Mouse (Mus musculus): ENCODE measurements around the gene Ccnt2.
"Not testable (repeated sequence)": the region's sequence is repeated elsewhere in the genome, so short reads cannot be mapped to it uniquely, and the experiment has no call there.

The Ccnt2 gene

GRCm38 (mm10) chr1:127773803-127774500 lies at the start of gene Ccnt2:
Gene Ccnt2, plus strand, starts transcription at chr1:127774164.
- DNase-seq (ENCODE audit: low spot score in 2 of 2) = peak; percentile 99 to 100

- DNase-seq (ENCODE audit: low spot score in 2 of 2) = no peak
Measured at GRCm38 (mm10) chr1:127729096-127729495, 44.9 kb upstream of the Ccnt2 start, which contains the start of gene Acmsd. Gene Acmsd, plus strand, starts transcription at chr1:127729413.

GRCm38 (mm10) chr1:127731086-127731485 lies 42.9 kb upstream of the Ccnt2 start:
- no peak for DNase-seq (ENCODE audit: low spot score in 2 of 2)

GRCm38 (mm10) chr1:127732435-127732834 lies 41.5 kb upstream of the Ccnt2 start:
- DNase-seq (ENCODE audit: low spot score in 2 of 2) = no peak

GRCm38 (mm10) chr1:127732841-127733240 lies 41.1 kb upstream of the Ccnt2 start:
- DNase-seq (ENCODE audit: low spot score in 2 of 2) = no peak

- DNase-seq (ENCODE audit: low spot score in 2 of 2) = no peak
Measured at GRCm38 (mm10) chr1:127735356-127735755, 38.6 kb upstream of the Ccnt2 start.

- DNase-seq (ENCODE audit: low spot score in 2 of 2) = no peak
Measured at GRCm38 (mm10) chr1:127750401-127751102, 23.4 kb upstream of the Ccnt2 start.

GRCm38 (mm10) chr1:127755806-127756205 lies 18.2 kb upstream of the Ccnt2 start:
- DNase-seq (ENCODE audit: low spot score in 2 of 2) = no peak

GRCm38 (mm10) chr1:127756331-127757163 lies 17.4 kb upstream of the Ccnt2 start:
- DNase-seq (ENCODE audit: low spot score in 2 of 2) = no peak

GRCm38 (mm10) chr1:127757164-127757545 lies 16.8 kb upstream of the Ccnt2 start:
- not testable (repeated sequence) for DNase-seq (ENCODE audit: low spot score in 2 of 2)

GRCm38 (mm10) chr1:127765468-127765867 lies 8.5 kb upstream of the Ccnt2 start:
- no peak for DNase-seq (ENCODE audit: low spot score in 2 of 2)

GRCm38 (mm10) chr1:127766741-127767140 lies 7.2 kb upstream of the Ccnt2 start:
- no peak for DNase-seq (ENCODE audit: low spot score in 2 of 2)

- peak in 1 of 2 experiments; percentile 32 for DNase-seq (ENCODE audit: low spot score in 2 of 2)
Measured at GRCm38 (mm10) chr1:127773198-127773802, 664 bp upstream of the Ccnt2 start.

GRCm38 (mm10) chr1:127774501-127774880 lies 527 bp downstream of the Ccnt2 start:
- DNase-seq (ENCODE audit: low spot score in 2 of 2) = no peak

GRCm38 (mm10) chr1:127775206-127775720 lies 1.3 kb downstream of the Ccnt2 start:
- no peak for DNase-seq (ENCODE audit: low spot score in 2 of 2)

- DNase-seq (ENCODE audit: low spot score in 2 of 2) = no peak
Measured at GRCm38 (mm10) chr1:127776246-127776645, 2.3 kb downstream of the Ccnt2 start.

GRCm38 (mm10) chr1:127778611-127779010 lies 4.6 kb downstream of the Ccnt2 start:
- no peak for DNase-seq (ENCODE audit: low spot score in 2 of 2)

- no peak for DNase-seq (ENCODE audit: low spot score in 2 of 2)
Measured at GRCm38 (mm10) chr1:127780142-127780541, 6.2 kb downstream of the Ccnt2 start.

- DNase-seq (ENCODE audit: low spot score in 2 of 2) = no peak
Measured at GRCm38 (mm10) chr1:127780849-127781248, 6.9 kb downstream of the Ccnt2 start.

GRCm38 (mm10) chr1:127783862-127784261 lies 9.9 kb downstream of the Ccnt2 start:
- no peak for DNase-seq (ENCODE audit: low spot score in 2 of 2)

- DNase-seq (ENCODE audit: low spot score in 2 of 2) = no peak
Measured at GRCm38 (mm10) chr1:127785882-127786281, 11.9 kb downstream of the Ccnt2 start.

- DNase-seq (ENCODE audit: low spot score in 2 of 2) = no peak
Measured at GRCm38 (mm10) chr1:127788943-127789342, 15.0 kb downstream of the Ccnt2 start.
